Mouse (Mus musculus) urinary bladder, adult 2 months (tissue): ENCODE data around the gene Spg20. TPM values are rescaled to one million over a fixed set of nuclear protein-coding genes. Genes with fewer than 3 reads are reported as not detected.

Source experiments
- DNase-seq: peaks from one replicate; pipeline ENCODE4 v3.0.0; 2022; ENCODE audit warnings: low spot score
- polyA plus RNA-seq: library from polyadenylated mRNA; depleted of rRNA; stranded (reverse); fragments of >200 nt; gene quantifications from 2 replicates; pipeline ENCODE4 v1.2.3, GENCODE M21; 2012; rRNA removed

Gene Spg20
- polyA plus RNA-seq, 1 experiment, result 14.3 TPM

DNA sequence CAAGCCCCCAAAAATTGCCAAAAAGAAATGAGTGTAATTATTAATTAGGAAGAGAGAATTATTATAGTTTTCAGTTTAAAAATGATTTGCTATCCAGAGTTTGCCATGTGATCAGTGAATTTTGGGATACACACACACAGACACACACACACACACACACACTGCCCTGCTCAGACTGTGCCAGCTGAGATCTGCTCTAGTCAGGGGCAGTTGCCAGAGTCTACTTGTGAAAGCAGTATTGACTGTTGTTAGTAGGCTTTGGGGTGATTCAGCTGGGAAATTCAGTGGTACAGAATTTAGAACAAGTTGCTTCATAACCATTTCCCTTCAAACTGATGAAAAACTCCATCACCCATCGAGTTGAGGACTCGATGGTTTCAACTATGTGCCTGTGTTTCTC, 35.2 kb downstream of the Spg20 start:
- no peak for DNase-seq

- DNase-seq, result no peak
These were observed 36.2 kb downstream of the Spg20 start for GRCm38 (mm10) chr3:55148091-55148490.

- DNase-seq, result no peak
These were observed 39.9 kb downstream of the Spg20 start for GRCm38 (mm10) chr3:55151656-55152433.

- no peak for DNase-seq
These were observed 40.9 kb downstream of the Spg20 start for GRCm38 (mm10) chr3:55152673-55153334.

- DNase-seq, result no peak
These were observed 42.3 kb downstream of the Spg20 start for GRCm38 (mm10) chr3:55154163-55154562.

GRCm38 (mm10) chr3:55157413-55157812, 45.5 kb downstream of the Spg20 start:
- no peak for DNase-seq

DNA sequence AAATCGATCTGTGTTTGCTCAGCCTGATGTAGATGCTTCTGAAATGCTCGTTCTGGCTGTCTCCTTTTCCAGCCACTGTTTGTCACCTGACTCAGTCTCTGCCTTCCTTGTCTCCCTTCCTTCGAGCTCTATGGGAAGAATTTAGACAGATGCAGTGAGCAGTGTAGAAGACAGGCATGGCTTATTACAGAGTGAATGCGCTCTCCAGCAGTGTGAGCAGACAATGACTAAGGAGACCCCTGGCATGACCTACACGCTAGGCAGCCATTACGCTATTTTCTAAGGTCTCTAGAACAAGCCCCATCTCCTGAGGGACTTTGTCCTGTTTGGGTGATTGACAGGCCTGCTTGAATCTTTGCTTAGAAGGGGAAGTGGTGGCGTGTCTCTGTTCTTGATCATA, 49.2 kb downstream of the Spg20 start:
- no peak for DNase-seq

DNA sequence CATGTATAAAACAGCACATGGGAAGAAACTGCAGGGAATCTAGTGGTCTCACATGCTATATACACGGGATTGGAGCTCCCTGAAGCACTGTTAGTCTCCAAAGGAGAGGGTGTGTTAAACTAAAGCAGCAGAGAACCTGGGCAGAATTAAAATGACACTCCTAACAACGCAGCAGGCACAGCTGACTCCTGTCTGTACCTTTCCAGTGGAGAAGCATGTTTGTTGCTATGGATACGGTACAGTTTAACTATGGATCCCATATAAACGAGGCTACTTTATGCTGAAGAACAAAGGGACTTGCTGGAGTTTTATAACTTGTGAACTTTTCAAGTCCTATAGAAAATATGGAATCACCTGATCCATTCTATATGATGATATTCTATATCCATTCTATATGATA, 51.6 kb downstream of the Spg20 start:
- no peak for DNase-seq

DNA sequence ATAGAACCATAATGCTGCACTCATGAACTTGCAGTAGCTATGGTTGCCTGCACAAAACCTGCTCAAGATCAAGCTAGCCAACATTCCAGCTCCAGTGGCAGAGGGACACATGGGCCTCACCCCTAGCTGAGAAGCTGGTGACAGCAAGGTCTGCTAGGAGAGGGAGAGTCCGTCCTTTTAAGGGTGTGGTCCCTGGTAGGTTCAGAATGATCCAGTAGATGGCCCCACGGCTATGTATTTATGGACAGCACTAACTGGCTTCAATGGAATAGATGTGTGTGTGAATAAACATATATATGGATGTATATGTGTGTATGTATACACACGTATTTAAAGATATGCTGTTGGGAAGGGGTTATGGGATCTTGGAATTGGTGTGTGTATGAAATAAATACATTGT, 60.6 kb downstream of the Spg20 start:
- no peak for DNase-seq

DNA sequence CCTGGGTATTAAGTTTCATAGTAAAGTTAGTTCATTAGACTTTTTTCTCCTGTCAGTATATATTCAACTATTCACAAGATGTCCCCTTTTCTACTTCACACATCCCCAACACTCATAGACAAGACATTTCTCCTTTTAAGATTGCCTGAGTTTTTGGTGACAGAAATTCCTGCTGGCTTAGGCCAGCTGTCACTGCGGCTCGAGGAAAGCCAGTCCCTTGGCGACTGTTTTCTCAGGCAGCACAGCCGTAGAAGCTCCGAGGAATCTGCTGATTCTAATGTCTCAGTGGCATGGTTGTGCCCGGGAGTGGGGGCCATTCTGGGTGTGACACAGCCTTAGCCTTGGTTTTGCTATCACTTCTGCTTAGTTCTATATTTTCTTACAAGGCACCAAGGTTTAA, 65.4 kb downstream of the Spg20 start:
- no peak for DNase-seq

DNA sequence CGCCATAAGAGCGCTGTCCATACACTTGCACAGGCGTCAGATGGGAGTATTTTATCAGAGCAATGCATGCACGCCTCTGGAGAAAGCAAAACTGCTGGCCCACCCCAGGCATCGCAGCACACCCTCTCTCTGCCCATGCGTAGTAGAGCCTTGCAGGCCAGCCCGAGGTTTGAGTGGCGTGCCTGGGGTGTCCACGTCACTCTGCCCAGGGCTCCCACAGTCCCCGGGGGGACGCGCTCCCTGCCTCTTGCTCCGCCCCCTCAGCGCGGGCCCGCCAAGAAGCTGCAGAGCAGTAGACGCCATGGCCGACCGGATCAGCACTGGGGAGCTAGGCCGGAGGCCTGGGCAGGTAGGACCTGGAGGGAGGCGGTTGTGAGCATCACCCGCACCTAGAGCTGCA, 69.9 kb downstream of the Spg20 start, which contains the start of gene Sohlh2:
TSS of gene Sohlh2 (plus strand) at position 263 of the 400 bp plus-strand sequence.
- DNase-seq, result no peak

Other genes with a start within 250 kb of the Spg20 start
- gene Sertm1, start 196.2 kb upstream of the Spg20 start, polyA plus RNA-seq, result not detected in 2 replicates
- 0.10 and 0.21 TPM in 2 replicates for gene Ccna1, start 56.6 kb upstream of the Spg20 start, polyA plus RNA-seq
- gene Ccdc169, start 25.2 kb downstream of the Spg20 start, polyA plus RNA-seq, result 0.04 TPM in 2 replicates
- 0.03 TPM in 1 of 2 replicates, not detected in the other for gene Sohlh2, start 69.9 kb downstream of the Spg20 start, polyA plus RNA-seq
- 2.6 and 3.8 TPM in 2 replicates for gene Dclk1, start 130.3 kb downstream of the Spg20 start, polyA plus RNA-seq